Mouse (Mus musculus): ENCODE measurements around the gene Gm17078.
"Not testable (repeated sequence)": the region's sequence is repeated elsewhere in the genome, so short reads cannot be mapped to it uniquely, and the experiment has no call there.

Gene Gm17078

GRCm38 (mm10) chr14:51611210-51611609 lies at the start of gene Gm17078:
Gene Gm17078, minus strand, starts transcription at chr14:51611310.
- DNase-seq = no peak

DNA sequence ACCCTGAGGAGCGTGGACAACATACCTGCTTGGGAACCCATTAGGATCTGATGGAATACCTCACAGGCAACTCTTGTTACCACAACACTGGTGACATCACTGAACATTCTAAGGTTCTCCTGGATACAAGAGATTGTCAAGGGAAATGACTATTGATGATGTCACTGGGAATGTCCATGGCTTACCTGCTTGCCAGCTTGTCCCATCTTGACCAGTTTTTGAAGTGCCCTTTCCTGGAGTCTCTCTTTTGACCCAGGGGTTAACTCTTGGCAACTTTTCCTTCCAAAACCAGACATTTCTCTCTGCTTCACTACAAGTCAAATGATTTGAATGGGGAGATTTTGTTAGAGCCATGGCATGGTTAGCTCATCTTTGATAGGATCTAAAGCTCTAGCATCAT lies 24.5 kb upstream of the Gm17078 start, which contains the start of gene Gm4181:
Gene Gm4181, minus strand, starts transcription at position 101 of the 400 bp plus-strand sequence.
- not testable (repeated sequence) for DNase-seq

DNA sequence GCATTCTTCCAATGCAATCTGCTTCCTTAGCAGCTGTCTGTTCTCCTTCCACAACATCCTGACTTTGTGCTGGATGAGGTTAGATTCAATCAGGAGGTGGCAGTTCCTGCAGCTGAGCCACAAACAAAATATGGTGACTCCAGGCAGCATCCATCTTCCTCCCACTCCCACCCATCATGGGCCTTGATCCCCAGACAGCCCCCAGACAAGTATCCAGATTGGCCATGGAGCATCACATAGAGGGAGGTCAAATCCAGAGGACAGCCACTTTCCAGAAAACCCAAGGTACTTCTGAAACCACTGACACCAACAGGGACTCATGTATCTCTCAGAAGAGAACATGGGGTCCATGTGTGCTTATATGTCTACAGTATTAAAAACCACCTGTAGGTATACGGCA lies 21.3 kb upstream of the Gm17078 start:
- DNase-seq = peak; percentile 2

- DNase-seq = not testable (repeated sequence)
Measured at GRCm38 (mm10) chr14:51592039-51592438, 19.1 kb downstream of the Gm17078 start, which contains the start of gene Gm17174. Gene Gm17174, minus strand, starts transcription at chr14:51592139.

- DNase-seq = not testable (repeated sequence)
Measured at GRCm38 (mm10) chr14:51573963-51574362, 37.1 kb downstream of the Gm17078 start, which contains the start of gene Gm17175. Gene Gm17175, minus strand, starts transcription at chr14:51574063.

Data from kidney, adult 8-10 months (tissue).